Mouse (Mus musculus): ENCODE data around the gene Lrrd1. TPM values are rescaled to one million over a fixed set of nuclear protein-coding genes. Genes with fewer than 3 reads are reported as not detected.

Gene Lrrd1
- total and polyA plus RNA-seq, 2 experiments from 2014 or later, result not detected

DNA sequence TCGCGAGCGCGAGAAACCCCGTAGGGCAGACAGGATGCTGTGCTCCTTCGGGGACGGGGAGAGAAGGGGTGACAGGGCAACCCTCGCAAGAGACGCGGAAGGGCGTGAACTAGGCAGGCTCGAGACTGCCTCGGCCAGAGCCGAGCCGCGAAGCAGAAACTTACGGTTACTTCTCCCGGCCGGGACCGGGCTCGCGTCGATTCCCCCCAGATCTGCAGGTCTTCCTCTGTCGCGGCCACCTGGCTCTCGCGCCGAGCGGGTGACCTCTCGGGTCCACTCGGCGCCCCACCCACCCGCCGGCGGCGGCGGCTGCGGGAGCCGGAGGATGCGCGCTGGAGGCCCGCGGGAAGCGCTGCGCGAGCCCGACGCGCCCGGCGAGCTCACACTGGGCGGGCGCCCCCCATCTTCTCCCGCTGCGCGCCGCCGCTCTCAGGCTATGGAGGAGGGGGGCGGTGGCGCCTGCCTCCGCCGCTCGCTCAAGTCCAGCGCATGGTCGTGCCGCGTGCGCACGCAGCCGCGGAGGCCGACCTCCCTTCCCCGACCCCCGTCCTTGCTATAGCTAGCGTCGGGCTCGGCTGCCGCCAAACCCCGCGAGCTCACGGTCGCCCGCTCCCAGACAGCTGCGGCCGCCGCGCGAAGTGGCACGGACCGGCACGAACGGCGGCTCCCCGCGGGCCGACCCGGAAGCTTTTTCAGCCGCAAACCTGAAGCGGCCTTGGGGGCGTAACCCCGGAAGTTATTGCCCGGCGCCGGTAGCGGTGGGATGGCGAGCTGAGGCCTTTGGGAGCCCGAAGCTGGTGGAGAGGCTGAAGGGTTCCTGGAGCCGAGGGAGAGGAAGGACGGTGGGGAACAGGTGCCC lies 42.3 kb upstream of the Lrrd1 start, which contains the start of the genes Ankib1 and Krit1:
Gene Ankib1, minus strand, starts transcription at position 493 of the 859 bp plus-strand sequence.
Gene Krit1, plus strand, starts transcription at position 752 of the 859 bp plus-strand sequence.
- peak; percentile 93 for DNase-seq
- H3K9ac ChIP-seq, result peak within 1 kb of the TSS; percentile 82
- 0 out of 2 replicates have a peak, but pooled peaks cover 3% of the 10 kb centered on the region for H3K36me3 ChIP-seq (ENCODE audit: insufficient read depth)
- peak; percentile 18; the same call in 1 of the 2 replicates for TF ChIP-seq CTCF (IDR thresholded peaks at IDR 0.05; ENCODE audit: low read depth)
- peak within 1 kb of the TSS; percentile 64 for H3K4me2 ChIP-seq (ENCODE audit: low read depth)
- no peaks in the 10 kb centered on the region for H3K9me3 ChIP-seq (ENCODE audit: low read length)
- peak within 1 kb of the TSS; percentile 94 for H3K27ac ChIP-seq (ENCODE audit: low read depth, low read length)
- H3K4me3 ChIP-seq (ENCODE audit: low read depth, low read length), result peak within 1 kb of the TSS; percentile 88
- H3K27me3 ChIP-seq (ENCODE audit: insufficient read depth, low read length), result no peaks in the 10 kb centered on the region
- whole genome bisulfite sequencing, result under 1% methylated on average over 98 of the region's 109 CpGs
- ATAC-seq, result peak; percentile 94
- H3K4me1 ChIP-seq (ENCODE audit: insufficient read depth), result peaks cover 7% of the 10 kb centered on the region; the same call in 1 of the 2 replicates

GRCm38 (mm10) chr5:3803292-3804165 lies 41.4 kb upstream of the Lrrd1 start:
- no peaks in the 10 kb centered on the region for H3K9me3 ChIP-seq (ENCODE audit: low read length)
- peak overlapping the region; percentile 64 for H3K4me2 ChIP-seq (ENCODE audit: low read depth)
- H3K27me3 ChIP-seq (ENCODE audit: insufficient read depth, low read length), result no peaks in the 10 kb centered on the region
- peak overlapping the region; percentile 82 for H3K9ac ChIP-seq
- peak; percentile 2 for DNase-seq
- 0 out of 2 replicates have a peak, but pooled peaks have one; percentile 19 for TF ChIP-seq CTCF (IDR thresholded peaks at IDR 0.05; ENCODE audit: low read depth)
- H3K36me3 ChIP-seq (ENCODE audit: insufficient read depth), result 0 out of 2 replicates have a peak, but pooled peaks cover 5% of the 10 kb centered on the region
- H3K4me3 ChIP-seq (ENCODE audit: low read depth, low read length), result peak overlapping the region; percentile 88
- H3K27ac ChIP-seq (ENCODE audit: low read depth, low read length), result peak overlapping the region; percentile 94
- H3K4me1 ChIP-seq (ENCODE audit: insufficient read depth), result peaks cover 7% of the 10 kb centered on the region; the same call in 1 of the 2 replicates
- under 1% methylated on average over 36 of the region's 36 CpGs for WGBS
- ATAC-seq, result peak; percentile 72

GRCm38 (mm10) chr5:3808472-3808871 lies 36.5 kb upstream of the Lrrd1 start:
- no peak for ATAC-seq
- peaks cover 24% of the 10 kb centered on the region for H3K36me3 ChIP-seq (ENCODE audit: insufficient read depth)
- no peaks in the 10 kb centered on the region for H3K4me1 ChIP-seq (ENCODE audit: insufficient read depth)
- no peak for DNase-seq
- H3K4me3 ChIP-seq (ENCODE audit: low read depth, low read length), result no peak overlapping the region
- no peak overlapping the region for H3K9ac ChIP-seq
- 100% methylated on average over 1 of the region's 1 CpGs for WGBS
- no peak overlapping the region for H3K27ac ChIP-seq (ENCODE audit: low read depth, low read length)
- no peaks in the 10 kb centered on the region for H3K9me3 ChIP-seq (ENCODE audit: low read length)
- H3K27me3 ChIP-seq (ENCODE audit: insufficient read depth, low read length), result no peaks in the 10 kb centered on the region
- no peak for TF ChIP-seq CTCF (IDR thresholded peaks at IDR 0.05; ENCODE audit: low read depth)
- H3K4me2 ChIP-seq (ENCODE audit: low read depth), result no peak overlapping the region

DNA sequence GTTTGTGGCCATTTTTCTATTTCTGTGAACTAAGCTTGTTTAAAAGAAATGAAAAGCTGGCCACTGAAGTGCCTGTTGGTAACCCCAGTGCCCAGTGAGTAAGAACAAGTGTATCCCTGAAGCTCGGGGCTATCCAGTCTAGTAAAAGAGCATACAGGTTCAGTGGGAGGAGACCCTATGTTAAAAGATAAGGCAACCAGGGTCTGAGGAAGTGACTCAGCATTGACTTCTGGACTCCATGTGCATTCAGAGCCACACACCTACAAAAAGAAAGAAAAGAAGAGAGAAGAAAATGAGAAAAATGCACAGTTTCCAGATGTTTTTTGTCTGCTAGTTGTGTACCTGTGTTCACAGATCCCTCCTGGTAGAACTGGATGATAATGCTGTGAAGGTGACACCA lies 10.9 kb upstream of the Lrrd1 start:
- no peaks in the 10 kb centered on the region for H3K27me3 ChIP-seq (ENCODE audit: insufficient read depth, low read length)
- H3K9me3 ChIP-seq (ENCODE audit: low read length), result no peaks in the 10 kb centered on the region
- H3K27ac ChIP-seq (ENCODE audit: low read depth, low read length), result no peak overlapping the region
- no peaks in the 10 kb centered on the region for H3K4me1 ChIP-seq (ENCODE audit: insufficient read depth)
- no peak for ATAC-seq
- peaks cover 36% of the 10 kb centered on the region for H3K36me3 ChIP-seq (ENCODE audit: insufficient read depth)
- H3K4me2 ChIP-seq (ENCODE audit: low read depth), result no peak overlapping the region
- WGBS, result 95% methylated on average over 1 of the region's 1 CpGs
- TF ChIP-seq CTCF (IDR thresholded peaks at IDR 0.05; ENCODE audit: low read depth), result no peak
- H3K4me3 ChIP-seq (ENCODE audit: low read depth, low read length), result no peak overlapping the region
- no peak overlapping the region for H3K9ac ChIP-seq
- DNase-seq, result no peak

DNA sequence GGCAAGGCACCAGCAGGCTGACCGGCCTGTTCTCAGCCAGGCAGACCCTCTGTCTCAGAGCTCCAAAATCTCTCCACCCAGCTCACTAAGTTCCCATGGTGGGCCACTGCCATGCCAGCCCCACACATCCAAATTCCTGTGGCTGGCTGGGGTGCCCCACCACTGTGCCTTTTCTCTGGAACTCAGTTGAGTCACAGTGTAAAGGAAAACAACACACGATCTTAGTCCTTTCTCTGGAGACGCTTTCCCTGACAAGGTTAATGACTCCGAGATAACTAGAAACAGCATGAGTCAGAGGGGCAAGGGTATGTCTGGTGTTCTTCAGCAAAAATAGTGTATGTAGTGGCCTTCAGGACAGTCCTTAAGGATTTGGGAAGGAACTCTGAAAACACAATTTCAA lies 25.2 kb downstream of the Lrrd1 start:
- no peak for DNase-seq
- ATAC-seq, result no peak
- WGBS, result 84% methylated on average over 4 of the region's 4 CpGs
- no peak for TF ChIP-seq CTCF (IDR thresholded peaks at IDR 0.05; ENCODE audit: low read depth)
- Histone ChIP-seq H3K4me1 (ENCODE audit: insufficient read depth) (no peaks in the 10 kb centered on the region), H3K27me3 (ENCODE audit: insufficient read depth, low read length) (no peaks in the 10 kb centered on the region), H3K27ac (ENCODE audit: low read depth, low read length) (no peak overlapping the region), H3K4me2 (ENCODE audit: low read depth) (no peak overlapping the region), H3K36me3 (ENCODE audit: insufficient read depth) (no peaks in the 10 kb centered on the region), H3K9me3 (ENCODE audit: low read length) (no peaks in the 10 kb centered on the region), H3K4me3 (ENCODE audit: low read depth, low read length) (no peak overlapping the region), H3K9ac (no peak overlapping the region)

DNA sequence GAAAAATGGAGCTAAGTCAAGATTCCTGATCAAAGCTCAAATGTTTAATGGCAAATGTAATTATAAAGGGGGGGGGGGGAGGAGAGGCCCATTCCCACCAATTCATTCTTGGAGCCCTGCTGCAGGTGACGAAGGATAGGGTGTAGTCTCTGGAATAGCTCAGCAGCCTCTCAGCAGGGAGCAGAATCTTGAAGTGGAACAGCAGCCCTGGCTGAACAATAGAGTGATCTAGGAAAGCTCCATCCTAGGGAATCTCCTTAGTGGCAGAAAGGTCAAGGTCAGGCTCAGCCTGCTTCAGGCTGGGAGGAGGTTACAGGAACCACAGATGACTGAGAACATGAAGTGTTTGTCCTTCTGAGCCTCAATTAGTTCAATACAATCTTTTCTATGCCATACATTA lies 27.4 kb downstream of the Lrrd1 start:
- TF ChIP-seq CTCF (IDR thresholded peaks at IDR 0.05; ENCODE audit: low read depth), result no peak
- Histone ChIP-seq H3K4me1 (ENCODE audit: insufficient read depth) (no peaks in the 10 kb centered on the region), H3K4me3 (ENCODE audit: low read depth, low read length) (no peak overlapping the region), H3K27ac (ENCODE audit: low read depth, low read length) (no peak overlapping the region), H3K27me3 (ENCODE audit: insufficient read depth, low read length) (no peaks in the 10 kb centered on the region), H3K9me3 (ENCODE audit: low read length) (no peaks in the 10 kb centered on the region), H3K9ac (no peak overlapping the region), H3K36me3 (ENCODE audit: insufficient read depth) (no peaks in the 10 kb centered on the region), H3K4me2 (ENCODE audit: low read depth) (no peak overlapping the region)
- no peak for DNase-seq
- 48% methylated on average over 1 of the region's 1 CpGs for WGBS
- ATAC-seq, result no peak
